ENCODE assay signal across 32 mouse cellular contexts in genomic region chr2:12107265-12107664, GRCm38 (mm10).
DNase-seq lines count a peak whose midpoint lies in the region; ATAC-seq and TF ChIP-seq lines count a peak whose summit lies in the region.
"Had no signal": no experiment of that assay in that cellular context is flagged by ENCODE, and none has a peak within 500 bp of the region (broad histone marks: within the 10 kb centered on the region; RNA-seq: fewer than 3 reads in every experiment).

No protein-coding gene starts in this region.

- H3K27me3 ChIP-seq in embryonic facial prominence, embryonic 14.5 days (replicated peaks; ENCODE audit: control insufficient read depth, insufficient read depth, low read length) = no peaks in the 10 kb centered on the region
- H3K27me3 ChIP-seq in embryonic facial prominence, embryonic 10.5 days (replicated peaks; ENCODE audit: low read depth, poor library complexity, severe bottlenecking) = no peaks in the 10 kb centered on the region
- H3K27me3 ChIP-seq in kidney, postnatal 0 days (ENCODE audit: insufficient read depth, low read length) = no peaks in the 10 kb centered on the region
- no peaks in the 10 kb centered on the region for H3K27me3 ChIP-seq in lung, embryonic 16.5 days (ENCODE audit: control insufficient read depth, insufficient read depth, low read depth, low read length)
- H3K27me3 ChIP-seq: embryonic facial prominence, embryonic 13.5 days; heart, embryonic 12.5 days; limb, embryonic 13.5 days; midbrain, embryonic 15.5 days; neural tube, embryonic 15.5 days; stomach, embryonic 15.5 days had no signal

- H3K4me1 ChIP-seq in embryonic facial prominence, embryonic 14.5 days (ENCODE audit: control insufficient read depth, insufficient read depth, low read length) = no peaks in the 10 kb centered on the region
- no peaks in the 10 kb centered on the region for H3K4me1 ChIP-seq in embryonic facial prominence, embryonic 10.5 days
- no peaks in the 10 kb centered on the region for H3K4me1 ChIP-seq in kidney, postnatal 0 days (replicated peaks; ENCODE audit: insufficient read depth, low read length)
- H3K4me1 ChIP-seq in lung, embryonic 16.5 days (replicated peaks; ENCODE audit: control insufficient read depth, insufficient read depth, low read length) = peaks cover 5% of the 10 kb centered on the region; the same call in 1 of the 2 replicates
- H3K4me1 ChIP-seq: embryonic facial prominence, embryonic 13.5 days; heart, embryonic 12.5 days; limb, embryonic 13.5 days; midbrain, embryonic 10.5 days; midbrain, embryonic 15.5 days; neural tube, embryonic 15.5 days had no signal

- no peaks in the 10 kb centered on the region for H3K9me3 ChIP-seq in embryonic facial prominence, embryonic 14.5 days (ENCODE audit: control insufficient read depth, low read length)
- H3K9me3 ChIP-seq in embryonic facial prominence, embryonic 10.5 days = no peaks in the 10 kb centered on the region
- no peaks in the 10 kb centered on the region for H3K9me3 ChIP-seq in kidney, postnatal 0 days (replicated peaks; ENCODE audit: low read length)
- H3K9me3 ChIP-seq in lung, embryonic 16.5 days (ENCODE audit: control insufficient read depth, low read length) = no peaks in the 10 kb centered on the region
- H3K9me3 ChIP-seq: embryonic facial prominence, embryonic 13.5 days; heart, embryonic 12.5 days; limb, embryonic 13.5 days; midbrain, embryonic 10.5 days; midbrain, embryonic 15.5 days; neural tube, embryonic 15.5 days; stomach, embryonic 15.5 days had no signal

- peak; percentile 14 for DNase-seq in embryonic facial prominence, embryonic 14.5 days (ENCODE audit: low spot score)
- no peak for DNase-seq in embryonic facial prominence, embryonic 10.5 days (ENCODE audit: low spot score)
- DNase-seq in kidney, postnatal 0 days (ENCODE audit: low spot score) = peak; percentile 56
- no peak for DNase-seq in kidney, postnatal 4 days
- DNase-seq in lung, postnatal 14 days = no peak
- peak; percentile 44 for DNase-seq in NIH3T3 (ENCODE audit: low read depth)
- DNase-seq in left cerebral cortex, adult 8-10 months (ENCODE audit: low spot score in 2 of 2) = no peak
- DNase-seq: adrenal gland, adult 2 months; cerebellum, adult 9-10 months; embryo, embryonic 11 days; heart, adult 2 months; heart, postnatal 4 days; retina, postnatal 1 day; right cerebral cortex, postnatal 14 days; thymus, adult 18-20 months; thymus, postnatal 25 days had no signal

- H3K36me3 ChIP-seq in embryonic facial prominence, embryonic 14.5 days (ENCODE audit: control insufficient read depth, insufficient read depth, low read length) = no peaks in the 10 kb centered on the region
- H3K36me3 ChIP-seq in embryonic facial prominence, embryonic 10.5 days (replicated peaks) = peaks cover 4% of the 10 kb centered on the region; the same call in 1 of the 2 replicates
- no peaks in the 10 kb centered on the region for H3K36me3 ChIP-seq in kidney, postnatal 0 days (ENCODE audit: insufficient read depth, low read length)
- peaks cover 2% of the 10 kb centered on the region; the same call in 1 of the 2 replicates for H3K36me3 ChIP-seq in lung, embryonic 16.5 days (ENCODE audit: control insufficient read depth, insufficient read depth, low read length)
- H3K36me3 ChIP-seq: heart, embryonic 12.5 days; midbrain, embryonic 10.5 days; midbrain, embryonic 15.5 days; neural tube, embryonic 15.5 days; stomach, embryonic 15.5 days had no signal

- TF ChIP-seq CTCF in kidney, postnatal 0 days (IDR thresholded peaks at IDR 0.05; ENCODE audit: low read depth) = no peak

- WGBS in embryonic facial prominence, embryonic 14.5 days = 66% methylated on average over 2 of the region's 2 CpGs
- 79% methylated on average over 2 of the region's 2 CpGs for WGBS in embryonic facial prominence, embryonic 10.5 days
- 34% methylated on average over 2 of the region's 2 CpGs for WGBS in kidney, postnatal 0 days
- WGBS in lung, embryonic 16.5 days = 38% methylated on average over 2 of the region's 2 CpGs

- H3K4me3 ChIP-seq in embryonic facial prominence, embryonic 14.5 days (ENCODE audit: low read depth, low read length) = no peak overlapping the region
- no peak overlapping the region for H3K4me3 ChIP-seq in embryonic facial prominence, embryonic 10.5 days
- no peak overlapping the region for H3K4me3 ChIP-seq in kidney, postnatal 0 days (replicated peaks; ENCODE audit: low read depth, low read length)
- no peak overlapping the region for H3K4me3 ChIP-seq in lung, embryonic 16.5 days (ENCODE audit: low read length)
- H3K4me3 ChIP-seq: embryonic facial prominence, embryonic 13.5 days; erythroblast, embryonic 14.5 days; heart, adult 2 months; heart, embryonic 12.5 days; layer of hippocampus, adult 2 months; left cerebral cortex, adult 2 months; limb, embryonic 13.5 days; midbrain, embryonic 10.5 days; midbrain, embryonic 15.5 days; neural tube, embryonic 15.5 days; stomach, embryonic 15.5 days had no signal

- no peak overlapping the region for H3K27ac ChIP-seq in embryonic facial prominence, embryonic 14.5 days (replicated peaks; ENCODE audit: low read depth, low read length)
- no peak overlapping the region for H3K27ac ChIP-seq in embryonic facial prominence, embryonic 10.5 days (replicated peaks)
- H3K27ac ChIP-seq in kidney, postnatal 0 days = no peak overlapping the region
- H3K27ac ChIP-seq in lung, embryonic 16.5 days (ENCODE audit: low read length) = no peak overlapping the region
- H3K27ac ChIP-seq: embryonic facial prominence, embryonic 13.5 days; heart, adult 2 months; hindbrain, embryonic 14.5 days; layer of hippocampus, adult 2 months; left cerebral cortex, adult 2 months; limb, embryonic 13.5 days; midbrain, embryonic 10.5 days; midbrain, embryonic 15.5 days; neural tube, embryonic 15.5 days; stomach, embryonic 15.5 days had no signal

- no peak for ATAC-seq in embryonic facial prominence, embryonic 14.5 days (ENCODE audit: low read depth)
- no peak for ATAC-seq in kidney, postnatal 0 days (replicated peaks; ENCODE audit: low FRiP score, low read depth)
- ATAC-seq in lung, embryonic 16.5 days (ENCODE audit: low read depth) = peak; percentile 65
- ATAC-seq: CD4-positive, CD25-positive, alpha-beta regulatory T cell, adult 4 months; forebrain, embryonic 16.5 days; inflammation-experienced regulatory T-cells, adult 6 months; midbrain, embryonic 15.5 days had no signal

- H3K9ac ChIP-seq in embryonic facial prominence, embryonic 14.5 days (ENCODE audit: low read depth, low read length) = no peak overlapping the region
- no peak overlapping the region for H3K9ac ChIP-seq in kidney, postnatal 0 days (ENCODE audit: low read depth, low read length)
- H3K9ac ChIP-seq in lung, embryonic 16.5 days (ENCODE audit: low read length) = no peak overlapping the region
- H3K9ac ChIP-seq: embryonic facial prominence, embryonic 13.5 days; heart, embryonic 12.5 days; hindbrain, embryonic 14.5 days; limb, embryonic 13.5 days; midbrain, embryonic 15.5 days; neural tube, embryonic 15.5 days; stomach, embryonic 15.5 days had no signal

- H3K4me2 ChIP-seq in embryonic facial prominence, embryonic 14.5 days (ENCODE audit: low read depth, low read length) = no peak overlapping the region
- H3K4me2 ChIP-seq in kidney, postnatal 0 days (ENCODE audit: low read length) = no peak overlapping the region
- no peak overlapping the region for H3K4me2 ChIP-seq in lung, embryonic 16.5 days (ENCODE audit: low read depth, low read length)
- H3K4me2 ChIP-seq: embryonic facial prominence, embryonic 13.5 days; heart, embryonic 12.5 days; hindbrain, embryonic 14.5 days; limb, embryonic 13.5 days; liver, embryonic 11.5 days; midbrain, embryonic 15.5 days; neural tube, embryonic 15.5 days; stomach, embryonic 15.5 days had no signal

Comparison
In these comparisons a context has a peak if more than half of its experiments do, and no peak if none do; other contexts are left out.
1. DNase-seq: peak in embryonic facial prominence, embryonic 14.5 days (single experiment), kidney, postnatal 0 days (single experiment) and NIH3T3 (single experiment); none in embryonic facial prominence, embryonic 10.5 days (single experiment), kidney, postnatal 4 days (0 of 2), lung, postnatal 14 days (single experiment) and left cerebral cortex, adult 8-10 months (0 of 2).